Mouse (Mus musculus) spleen, postnatal 10 days (tissue): ENCODE data around the gene Aldh5a1.

Experiments
- DNase-seq, 2 experiments: peaks; one replicate each; pipeline ENCODE4 v3.0.0; 2021 to 2022; ENCODE audit warnings: low spot score in 2 of 2

Aldh5a1 gene

GRCm38 (mm10) chr13:24933199-24933598 lies 4.3 kb downstream of the Aldh5a1 start:
- DNase-seq = no peak

- DNase-seq = no peak
Measured at GRCm38 (mm10) chr13:24930591-24930990, 6.9 kb downstream of the Aldh5a1 start.

- DNase-seq = no peak
Measured at GRCm38 (mm10) chr13:24923991-24924390, 13.5 kb downstream of the Aldh5a1 start.

- DNase-seq = no peak
Measured at GRCm38 (mm10) chr13:24921281-24921680, 16.2 kb downstream of the Aldh5a1 start.

- peak; percentile 11 to 67 for DNase-seq
Measured at GRCm38 (mm10) chr13:24920333-24920977, 17.0 kb downstream of the Aldh5a1 start.

- DNase-seq = no peak
Measured at GRCm38 (mm10) chr13:24915831-24916230, 21.6 kb downstream of the Aldh5a1 start.

- no peak for DNase-seq
Measured at GRCm38 (mm10) chr13:24914915-24915314, 22.5 kb downstream of the Aldh5a1 start.

GRCm38 (mm10) chr13:24913576-24913975 lies 23.9 kb downstream of the Aldh5a1 start:
- DNase-seq = no peak

- DNase-seq = no peak
Measured at GRCm38 (mm10) chr13:24909112-24909511, 28.3 kb downstream of the Aldh5a1 start.

- no peak for DNase-seq
Measured at GRCm38 (mm10) chr13:24906831-24907570, 30.5 kb downstream of the Aldh5a1 start.

GRCm38 (mm10) chr13:24905422-24905821 lies 32.0 kb downstream of the Aldh5a1 start:
- DNase-seq = no peak

GRCm38 (mm10) chr13:24903412-24903811 lies 34.0 kb downstream of the Aldh5a1 start:
- no peak for DNase-seq

GRCm38 (mm10) chr13:24901916-24902315 lies 35.5 kb downstream of the Aldh5a1 start:
- DNase-seq = no peak

- no peak for DNase-seq
Measured at GRCm38 (mm10) chr13:24893880-24894279, 43.6 kb downstream of the Aldh5a1 start.

- no peak for DNase-seq
Measured at GRCm38 (mm10) chr13:24892516-24892915, 44.9 kb downstream of the Aldh5a1 start.

- no peak for DNase-seq
Measured at GRCm38 (mm10) chr13:24889554-24889953, 47.9 kb downstream of the Aldh5a1 start.

- peak in 1 of 2 experiments; percentile 26 for DNase-seq
Measured at GRCm38 (mm10) chr13:24882411-24882810, 55.0 kb downstream of the Aldh5a1 start.

GRCm38 (mm10) chr13:24880704-24881103 lies 56.8 kb downstream of the Aldh5a1 start:
- no peak for DNase-seq

GRCm38 (mm10) chr13:24880208-24880607 lies 57.3 kb downstream of the Aldh5a1 start:
- no peak for DNase-seq

GRCm38 (mm10) chr13:24879359-24880040 lies 58.0 kb downstream of the Aldh5a1 start:
- DNase-seq = no peak

- no peak for DNase-seq
Measured at GRCm38 (mm10) chr13:24868233-24868632, 69.2 kb downstream of the Aldh5a1 start.

GRCm38 (mm10) chr13:24867789-24868188 lies 69.7 kb downstream of the Aldh5a1 start:
- no peak for DNase-seq
